21 mouse cellular contexts compared by ENCODE assay signal in genomic region chr19:26026103-26026502, GRCm38 (mm10).
DNase-seq lines count a peak whose midpoint lies in the region; ATAC-seq lines count a peak whose summit lies in the region.
"Had no signal": no experiment of that assay in that cellular context is flagged by ENCODE, and none has a peak within 500 bp of the region (broad histone marks: within the 10 kb centered on the region; RNA-seq: fewer than 3 reads in every experiment).

No protein-coding gene starts in this region.

- no peaks in the 10 kb centered on the region for H3K9me3 ChIP-seq in neural tube, embryonic 15.5 days (replicated peaks)
- H3K9me3 ChIP-seq in limb, embryonic 15.5 days = no peaks in the 10 kb centered on the region
- H3K9me3 ChIP-seq: embryonic facial prominence, embryonic 15.5 days; hindbrain, embryonic 12.5 days; hindbrain, embryonic 15.5 days had no signal

- DNase-seq in gastrocnemius, postnatal 14 days = peak; percentile 7
- no peak for DNase-seq in gastrocnemius, postnatal 10 days
- no peak for DNase-seq in neural tube, embryonic 10.5 days (ENCODE audit: extremely low spot score, low spot score)
- DNase-seq in layer of hippocampus, adult 11-12 months (ENCODE audit: low spot score) = no peak
- DNase-seq: adrenal gland, adult 8-10 months; adrenal gland, postnatal 25 days; cerebellum, adult 11-12 months; cerebellum, adult 8-10 months; cerebellum, postnatal 10 days; cerebellum, postnatal 36 days; embryo, embryonic 11 days; forebrain, postnatal 0 days; heart, adult 11 months had no signal

- WGBS in neural tube, embryonic 15.5 days = 76% methylated on average over 3 of the region's 3 CpGs
- 57% methylated on average over 3 of the region's 3 CpGs for WGBS in limb, embryonic 15.5 days

- H3K27ac ChIP-seq in neural tube, embryonic 15.5 days (replicated peaks) = 0 out of 2 replicates have a peak overlapping the region, but pooled peaks have one; percentile 9
- no peak overlapping the region for H3K27ac ChIP-seq in limb, embryonic 15.5 days
- H3K27ac ChIP-seq: embryonic facial prominence, embryonic 15.5 days; hindbrain, embryonic 12.5 days; hindbrain, embryonic 15.5 days had no signal

- H3K4me2 ChIP-seq in neural tube, embryonic 15.5 days = no peak overlapping the region
- no peak overlapping the region for H3K4me2 ChIP-seq in limb, embryonic 15.5 days
- H3K4me2 ChIP-seq: embryonic facial prominence, embryonic 15.5 days; heart, embryonic 11.5 days; hindbrain, embryonic 12.5 days; hindbrain, embryonic 15.5 days had no signal

- no peak for ATAC-seq in neural tube, embryonic 15.5 days (ENCODE audit: low FRiP score)
- peak; percentile 82; the same call in 1 of the 2 replicates for ATAC-seq in limb, embryonic 15.5 days (ENCODE audit: insufficient number of reproducible peaks, low FRiP score, low TSS enrichment, low read depth)
- ATAC-seq: CD4-positive, CD25-positive, alpha-beta regulatory T cell, adult 4 months; forebrain, embryonic 14.5 days; forebrain, postnatal 0 days had no signal

- H3K9ac ChIP-seq in neural tube, embryonic 15.5 days (replicated peaks) = no peak overlapping the region
- no peak overlapping the region for H3K9ac ChIP-seq in limb, embryonic 15.5 days
- H3K9ac ChIP-seq: embryonic facial prominence, embryonic 15.5 days; forebrain, postnatal 0 days; hindbrain, embryonic 12.5 days; hindbrain, embryonic 15.5 days had no signal

- H3K36me3 ChIP-seq in neural tube, embryonic 15.5 days = no peaks in the 10 kb centered on the region
- H3K36me3 ChIP-seq in limb, embryonic 15.5 days = no peaks in the 10 kb centered on the region
- H3K36me3 ChIP-seq: embryonic facial prominence, embryonic 15.5 days; hindbrain, embryonic 12.5 days; hindbrain, embryonic 15.5 days had no signal

- no peak overlapping the region for H3K4me3 ChIP-seq in neural tube, embryonic 15.5 days (replicated peaks)
- H3K4me3 ChIP-seq in limb, embryonic 15.5 days = no peak overlapping the region
- H3K4me3 ChIP-seq: embryonic facial prominence, embryonic 15.5 days; hindbrain, embryonic 12.5 days; hindbrain, embryonic 15.5 days had no signal

- no peaks in the 10 kb centered on the region for H3K27me3 ChIP-seq in neural tube, embryonic 15.5 days (replicated peaks)
- no peaks in the 10 kb centered on the region for H3K27me3 ChIP-seq in limb, embryonic 15.5 days
- H3K27me3 ChIP-seq: embryonic facial prominence, embryonic 15.5 days; hindbrain, embryonic 12.5 days; hindbrain, embryonic 15.5 days had no signal

- intact Hi-C loops in gastrocnemius, postnatal 14 days (cut with DNase I; ENCODE audit: low total_unique reads) = no loop called here

- peaks cover 4% of the 10 kb centered on the region; the same call in 1 of the 2 replicates for H3K4me1 ChIP-seq in neural tube, embryonic 15.5 days
- no peaks in the 10 kb centered on the region for H3K4me1 ChIP-seq in limb, embryonic 15.5 days
- H3K4me1 ChIP-seq: hindbrain, embryonic 12.5 days; hindbrain, embryonic 15.5 days had no signal
